Mouse (Mus musculus) small intestine, adult 2 months (tissue): ENCODE measurements around the gene Zdhhc12.

Experiments
- CTCF ChIP-seq: fragments of 200-500 bp; IDR thresholded peaks from 2 replicates; pipeline ENCODE4 v1.5.1; 2012; ENCODE audit warnings: low read depth, mild to moderate bottlenecking, control low read depth, inconsistent platforms, low read length, moderate library complexity, mixed read lengths; ENCODE audit not compliant: insufficient replicate concordance, insufficient read length; ENCODE audit errors: extremely low read depth
- POLR2A ChIP-seq: fragments of 200-500 bp; IDR thresholded peaks from 2 replicates; pipeline ENCODE4 v1.6.1; 2012; ENCODE audit warnings: low read depth, mild to moderate bottlenecking, control low read depth, inconsistent platforms, low read length, moderate library complexity

GRCm38 (mm10) chr2:30063235-30063634 lies 30.2 kb downstream of the Zdhhc12 start:
- TF ChIP-seq CTCF (no peak), POLR2A (no peak)
